Mouse (Mus musculus): ENCODE results near the gene Unc5cl.

DNA sequence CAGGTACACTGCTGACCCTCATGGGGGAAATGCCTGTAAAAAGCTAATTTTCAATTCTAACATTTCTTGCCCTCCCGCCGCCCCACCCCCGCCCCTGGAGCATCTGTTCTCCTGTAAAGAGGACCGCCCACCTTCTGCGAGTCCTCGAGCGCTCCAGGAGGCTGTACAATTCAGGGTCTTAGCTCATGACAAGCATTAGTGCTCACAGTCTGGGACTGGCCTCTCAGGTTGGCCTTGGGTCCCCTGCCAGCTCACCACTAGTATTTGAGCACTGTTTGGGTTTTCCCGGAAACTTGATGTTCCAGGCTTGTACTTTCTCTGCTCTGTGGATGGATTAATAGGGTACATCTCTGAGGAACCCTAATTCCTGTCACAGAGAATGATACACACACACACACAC, 39.3 kb downstream of the Unc5cl start:
- TF ChIP-seq CTCF (IDR thresholded peaks at IDR 0.05; ENCODE audit: low read depth) (no peak), EP300 (IDR thresholded peaks at IDR 0.05; ENCODE audit: low read depth) (no peak)

Data from liver, embryonic 14.5 days (tissue).